Mouse (Mus musculus): ENCODE results near the gene Adgrl1. TPM values are rescaled to one million over a fixed set of nuclear protein-coding genes. Genes with fewer than 3 reads are reported as not detected.
"Not testable (repeated sequence)": the region's sequence is repeated elsewhere in the genome, so short reads cannot be mapped to it uniquely, and the experiment has no call there.

The Adgrl1 gene
- polyA plus RNA-seq, 1 experiment from 2014 or later: 29.3 TPM

DNA sequence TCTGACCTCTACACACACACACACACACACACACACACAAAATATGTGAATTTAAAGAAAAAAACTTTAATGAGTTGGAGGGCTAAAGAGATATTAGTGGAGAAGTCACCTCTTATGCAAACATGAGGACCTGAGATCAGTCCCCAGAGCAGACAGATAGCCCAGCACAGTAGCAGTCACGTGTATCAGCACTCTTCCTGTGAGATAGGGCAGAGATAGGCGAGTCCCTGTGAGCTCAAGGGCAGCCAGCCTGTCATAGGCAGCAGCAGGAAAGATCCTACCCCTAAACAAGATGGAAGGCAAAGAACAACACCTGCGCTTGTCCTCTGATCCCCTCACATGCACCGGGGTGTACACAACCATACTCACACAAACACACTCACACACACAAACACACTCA is 82.5 kb downstream of the Adgrl1 start:
- Histone ChIP-seq H3K9me3 (no peaks in the 10 kb centered on the region), H3K9ac (no peak overlapping the region), H3K4me1 (peaks cover 11% of the 10 kb centered on the region), H3K27me3 (no peaks in the 10 kb centered on the region), H3K4me2 (replicated peaks) (no peak overlapping the region), H3K36me3 (peaks cover 88% of the 10 kb centered on the region), H3K27ac (no peak overlapping the region), H3K4me3 (no peak overlapping the region)
- no peak for ATAC-seq (ENCODE audit: low FRiP score, low read depth)
- WGBS: 91% methylated on average over 4 of the region's 4 CpGs

DNA sequence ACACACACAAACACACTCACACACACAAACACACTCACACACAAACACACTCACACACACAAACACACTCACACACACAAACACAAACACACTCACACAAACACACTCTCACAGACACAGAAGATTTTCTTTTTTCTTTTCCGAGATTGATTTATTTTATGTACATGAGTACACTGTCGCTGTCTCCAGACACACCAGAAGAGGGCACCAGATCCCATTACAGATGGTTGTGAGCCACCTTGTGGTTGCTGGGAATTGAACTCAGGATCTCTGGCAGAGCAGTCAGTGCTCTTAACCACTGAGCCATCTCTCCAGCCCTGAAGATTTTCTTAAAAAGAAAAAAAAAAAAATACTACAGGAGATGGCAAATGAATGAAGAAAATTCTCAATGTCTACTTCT is 83.3 kb downstream of the Adgrl1 start:
- not testable (repeated sequence) for H3K4me2 ChIP-seq (replicated peaks); H3K9me3 ChIP-seq; H3K27ac ChIP-seq; H3K4me3 ChIP-seq; ATAC-seq (ENCODE audit: low FRiP score, low read depth); H3K27me3 ChIP-seq; H3K9ac ChIP-seq; H3K4me1 ChIP-seq
- H3K36me3 ChIP-seq: peaks cover 92% of the 10 kb centered on the region
- WGBS: 88% methylated on average over 2 of the region's 2 CpGs

DNA sequence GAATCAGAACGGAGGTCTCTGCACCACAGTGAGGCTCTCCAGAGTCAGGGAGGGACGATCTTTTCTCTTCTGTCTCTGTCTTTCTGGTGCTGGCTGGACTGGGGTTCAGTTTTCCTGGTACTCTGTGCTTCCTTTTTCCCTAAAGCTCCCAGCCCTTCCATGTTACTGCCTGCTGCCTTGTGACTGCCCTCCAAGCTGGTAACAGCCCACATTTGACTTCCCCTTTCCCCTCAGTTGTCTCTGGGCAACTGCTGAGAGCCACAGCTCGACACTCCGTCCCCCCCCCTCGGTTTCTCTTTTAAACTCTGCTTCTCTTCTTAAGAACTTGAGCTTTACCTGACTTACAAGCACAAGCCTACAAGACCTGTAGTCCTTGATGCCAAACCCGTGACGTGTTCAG is 89.3 kb downstream of the Adgrl1 start:
- H3K9ac ChIP-seq: no peak overlapping the region
- H3K4me3 ChIP-seq: no peak overlapping the region
- no peak overlapping the region for H3K4me2 ChIP-seq (replicated peaks)
- H3K27ac ChIP-seq: no peak overlapping the region
- ATAC-seq (ENCODE audit: low FRiP score, low read depth): no peak
- H3K36me3 ChIP-seq: peaks cover 93% of the 10 kb centered on the region
- no peaks in the 10 kb centered on the region for H3K27me3 ChIP-seq
- H3K4me1 ChIP-seq: no peaks in the 10 kb centered on the region
- H3K9me3 ChIP-seq: no peaks in the 10 kb centered on the region
- WGBS: 89% methylated on average over 7 of the region's 7 CpGs

DNA sequence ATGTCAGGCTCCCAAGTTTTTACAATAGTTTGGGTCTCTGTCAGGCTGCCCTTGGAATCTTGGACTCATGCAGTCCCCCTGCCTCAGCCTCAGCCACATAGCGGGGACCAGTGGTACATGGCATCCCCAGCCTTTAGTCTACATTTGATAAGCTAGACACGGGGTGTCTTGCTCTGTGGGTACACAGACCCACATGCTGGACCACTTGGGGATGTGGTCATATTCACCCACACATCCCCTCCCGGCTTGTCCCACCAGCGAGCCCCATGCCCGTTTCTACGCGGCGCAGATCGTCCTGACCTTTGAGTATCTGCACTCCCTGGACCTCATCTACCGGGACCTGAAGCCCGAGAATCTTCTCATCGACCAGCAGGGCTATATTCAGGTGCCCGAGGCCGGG is 90.3 kb downstream of the Adgrl1 start:
- Histone ChIP-seq H3K4me1 (no peaks in the 10 kb centered on the region), H3K27ac (no peak overlapping the region), H3K9me3 (no peaks in the 10 kb centered on the region), H3K36me3 (peaks cover 93% of the 10 kb centered on the region), H3K9ac (no peak overlapping the region), H3K4me3 (no peak overlapping the region), H3K27me3 (no peaks in the 10 kb centered on the region), H3K4me2 (replicated peaks) (no peak overlapping the region)
- no peak for ATAC-seq (ENCODE audit: low FRiP score, low read depth)
- 94% methylated on average over 14 of the region's 14 CpGs for WGBS

Small RNA genes within 50 kb of the gene (microRNA-seq; reads per million reads assigned to microRNA genes)
- gene Gm44330 (not detected), gene Gm44450 (not detected)

Other genes with a start within 250 kb of the Adgrl1 start
- 163 and 167 TPM in 2 replicates for gene Gipc1, start 247.4 kb upstream of the Adgrl1 start, polyA plus RNA-seq (2015; fragmentation: Nextera tagmentation; extraction: Ambion mirVana)
- gene Ptger1, start 233.4 kb upstream of the Adgrl1 start, polyA plus RNA-seq (2015; fragmentation: Nextera tagmentation; extraction: Ambion mirVana): 0.89 and 1.2 TPM in 2 replicates
- gene Pkn1, start 200.9 kb upstream of the Adgrl1 start, polyA plus RNA-seq (2015; fragmentation: Nextera tagmentation; extraction: Ambion mirVana): 28.7 and 29.8 TPM in 2 replicates
- 138 and 143 TPM in 2 replicates for gene Ddx39, start 184.9 kb upstream of the Adgrl1 start, polyA plus RNA-seq (2015; fragmentation: Nextera tagmentation; extraction: Ambion mirVana)
- 35.8 and 39.8 TPM in 2 replicates for gene Adgre5, start 158.8 kb upstream of the Adgrl1 start, polyA plus RNA-seq (2015; fragmentation: Nextera tagmentation; extraction: Ambion mirVana)
- gene Gm10644, start 55.1 kb downstream of the Adgrl1 start, polyA plus RNA-seq (2015; fragmentation: Nextera tagmentation; extraction: Ambion mirVana): 0.40 and 0.43 TPM in 2 replicates
- 51.4 and 52.9 TPM in 2 replicates for gene Asf1b, start 55.4 kb downstream of the Adgrl1 start, polyA plus RNA-seq (2015; fragmentation: Nextera tagmentation; extraction: Ambion mirVana)
- 169 and 174 TPM in 2 replicates for gene Prkaca, start 72.9 kb downstream of the Adgrl1 start, polyA plus RNA-seq (2015; fragmentation: Nextera tagmentation; extraction: Ambion mirVana)
- 12.3 and 12.4 TPM in 2 replicates for gene Samd1, start 97.6 kb downstream of the Adgrl1 start, polyA plus RNA-seq (2015; fragmentation: Nextera tagmentation; extraction: Ambion mirVana)
- 1.3 and 1.4 TPM in 2 replicates for gene 1700067K01Rik, start 101.4 kb downstream of the Adgrl1 start, polyA plus RNA-seq (2015; fragmentation: Nextera tagmentation; extraction: Ambion mirVana)
- gene 2210011C24Rik, start 112.1 kb downstream of the Adgrl1 start, polyA plus RNA-seq (2015; fragmentation: Nextera tagmentation; extraction: Ambion mirVana): 0.22 and 0.31 TPM in 2 replicates
- gene Palm3, start 121.4 kb downstream of the Adgrl1 start, polyA plus RNA-seq (2015; fragmentation: Nextera tagmentation; extraction: Ambion mirVana): 6.6 and 7.6 TPM in 2 replicates
- 0.98 and 1.1 TPM in 2 replicates for gene Il27ra, start 142.5 kb downstream of the Adgrl1 start, polyA plus RNA-seq (2015; fragmentation: Nextera tagmentation; extraction: Ambion mirVana)
- gene Rln3, start 144.9 kb downstream of the Adgrl1 start, polyA plus RNA-seq (2015; fragmentation: Nextera tagmentation; extraction: Ambion mirVana): not detected in 2 replicates
- gene Gm10643, start 165.0 kb downstream of the Adgrl1 start, polyA plus RNA-seq (2015; fragmentation: Nextera tagmentation; extraction: Ambion mirVana): 1.5 and 1.6 TPM in 2 replicates
- 9.5 and 10.1 TPM in 2 replicates for gene Rfx1, start 166.7 kb downstream of the Adgrl1 start, polyA plus RNA-seq (2015; fragmentation: Nextera tagmentation; extraction: Ambion mirVana)
- 12.4 and 13.3 TPM in 2 replicates for gene Dcaf15, start 204.7 kb downstream of the Adgrl1 start, polyA plus RNA-seq (2015; fragmentation: Nextera tagmentation; extraction: Ambion mirVana)
- gene Podnl1, start 225.9 kb downstream of the Adgrl1 start, polyA plus RNA-seq (2015; fragmentation: Nextera tagmentation; extraction: Ambion mirVana): 1.9 and 2.2 TPM in 2 replicates
- gene Cc2d1a, start 247.8 kb downstream of the Adgrl1 start, polyA plus RNA-seq (2015; fragmentation: Nextera tagmentation; extraction: Ambion mirVana): 27.6 and 29.3 TPM in 2 replicates
- 1.6 and 2.0 TPM in 2 replicates for gene 4930432K21Rik, start 247.9 kb downstream of the Adgrl1 start, polyA plus RNA-seq (2015; fragmentation: Nextera tagmentation; extraction: Ambion mirVana)

Data from limb, embryonic 13.5 days (tissue).